Mouse (Mus musculus) embryonic facial prominence, embryonic 12.5 days (tissue): ENCODE results near the gene B3gnt6. TPM values are rescaled to one million over a fixed set of nuclear protein-coding genes. Genes with fewer than 3 reads are reported as not detected.

Experiments
- ATAC-seq: fragments of 200-750 bp; cut with Nextera tagmentation; 2 replicates; pipeline ENCODE4 v1.8.0; 2017; ENCODE audit not compliant: insufficient number of reproducible peaks, insufficient read depth, low FRiP score, low TSS enrichment
- H3K27ac ChIP-seq: fragments of 300-500 bp; sonication (generic); 2 replicates; pipeline ENCODE4 v1.5.1; 2016; ENCODE audit warnings: mild to moderate bottlenecking
- H3K27me3 ChIP-seq: fragments of 300-500 bp; sonication (generic); 2 replicates; pipeline ENCODE4 v1.6.1; 2016; ENCODE audit warnings: mild to moderate bottlenecking, moderate library complexity
- H3K36me3 ChIP-seq: fragments of 300-500 bp; sonication (generic); 2 replicates; pipeline ENCODE4 v1.6.1; 2016; ENCODE audit warnings: mild to moderate bottlenecking
- H3K4me1 ChIP-seq: fragments of 300-500 bp; sonication (generic); 2 replicates; pipeline ENCODE4 v1.6.1; 2016
- H3K4me2 ChIP-seq: fragments of 300-500 bp; sonication (generic); replicated peaks from 2 replicates; pipeline ENCODE4 v1.6.1; 2016; ENCODE audit warnings: mild to moderate bottlenecking, moderate library complexity
- H3K4me3 ChIP-seq: fragments of 300-500 bp; sonication (generic); 2 replicates; pipeline ENCODE4 v1.5.1; 2016; ENCODE audit warnings: mild to moderate bottlenecking
- H3K9ac ChIP-seq: fragments of 300-500 bp; sonication (generic); 2 replicates; pipeline ENCODE4 v1.6.1; 2016; ENCODE audit warnings: mild to moderate bottlenecking, moderate library complexity
- H3K9me3 ChIP-seq: fragments of 300-500 bp; sonication (generic); 2 replicates; pipeline ENCODE4 v1.6.1; 2016; ENCODE audit warnings: mild to moderate bottlenecking, moderate library complexity
- WGBS: fragments of 180-500 bp; shearing (Covaris S2); methylation state at CpG from one replicate; pipeline ENCODE4 v1.1.7; 2016; 5-methylcytosine and 5-hydroxymethylcytosine counted together
- polyA plus RNA-seq: library from polyadenylated mRNA; unstranded; fragments of >200 nt; fragmentation: Nextera tagmentation; extraction: Ambion mirVana; gene quantifications from 2 replicates; pipeline ENCODE4 v1.2.1, GENCODE M21; 2016

The B3gnt6 gene
- polyA plus RNA-seq, 1 experiment from 2014 or later = not detected

- Histone ChIP-seq H3K9ac (no peak overlapping the region), H3K4me2 (no peak overlapping the region), H3K27me3 (no peaks in the 10 kb centered on the region), H3K4me1 (peaks cover 9% of the 10 kb centered on the region; the same call in 1 of the 2 replicates), H3K36me3 (no peaks in the 10 kb centered on the region), H3K27ac (no peak overlapping the region), H3K4me3 (no peak overlapping the region), H3K9me3 (no peaks in the 10 kb centered on the region)
- 68% methylated on average over 8 of the region's 8 CpGs for WGBS
- no peak for ATAC-seq
Observed at GRCm38 (mm10) chr7:98146447-98146845, 52.8 kb downstream of the B3gnt6 start.

- no peaks in the 10 kb centered on the region for H3K27me3 ChIP-seq
- no peak overlapping the region for H3K4me2 ChIP-seq
- H3K27ac ChIP-seq = no peak overlapping the region
- peaks cover 9% of the 10 kb centered on the region; the same call in 1 of the 2 replicates for H3K4me1 ChIP-seq
- no peak for ATAC-seq
- 75% methylated on average over 12 of the region's 12 CpGs for WGBS
- no peak overlapping the region for H3K9ac ChIP-seq
- H3K4me3 ChIP-seq = no peak overlapping the region
- no peaks in the 10 kb centered on the region for H3K36me3 ChIP-seq
- H3K9me3 ChIP-seq = no peaks in the 10 kb centered on the region
Observed at GRCm38 (mm10) chr7:98145842-98146446, 53.3 kb downstream of the B3gnt6 start.

GRCm38 (mm10) chr7:98145402-98145801 is 53.9 kb downstream of the B3gnt6 start, which contains the start of gene Omp:
Gene Omp, minus strand, starts transcription at chr7:98145502.
- 87% methylated on average over 5 of the region's 5 CpGs for WGBS
- H3K36me3 ChIP-seq = no peaks in the 10 kb centered on the region
- no peaks in the 10 kb centered on the region for H3K9me3 ChIP-seq
- no peak within 1 kb of the TSS for H3K4me2 ChIP-seq
- no peak within 1 kb of the TSS for H3K4me3 ChIP-seq
- H3K27ac ChIP-seq = no peak within 1 kb of the TSS
- ATAC-seq = no peak
- no peak within 1 kb of the TSS for H3K9ac ChIP-seq
- H3K27me3 ChIP-seq = no peaks in the 10 kb centered on the region
- peaks cover 9% of the 10 kb centered on the region; the same call in 1 of the 2 replicates for H3K4me1 ChIP-seq

GRCm38 (mm10) chr7:98142648-98143047 is 56.6 kb downstream of the B3gnt6 start:
- H3K4me2 ChIP-seq = no peak overlapping the region
- ATAC-seq = no peak
- H3K4me1 ChIP-seq = no peaks in the 10 kb centered on the region
- no peak overlapping the region for H3K9ac ChIP-seq
- no peaks in the 10 kb centered on the region for H3K36me3 ChIP-seq
- H3K27me3 ChIP-seq = no peaks in the 10 kb centered on the region
- H3K27ac ChIP-seq = no peak overlapping the region
- WGBS = 62% methylated on average over 3 of the region's 3 CpGs
- no peak overlapping the region for H3K4me3 ChIP-seq
- H3K9me3 ChIP-seq = no peaks in the 10 kb centered on the region

Other genes starting within 250 kb of the B3gnt6 start
- gene Myo7a, start 80.0 kb downstream of the B3gnt6 start, polyA plus RNA-seq = 14.0 and 16.1 TPM in 2 replicates
- 0.43 and 0.46 TPM in 2 replicates for gene Omp, start 54.0 kb downstream of the B3gnt6 start, polyA plus RNA-seq
- 5.0 and 5.7 TPM in 2 replicates for gene Capn5, start 21.2 kb downstream of the B3gnt6 start, polyA plus RNA-seq
- 23.0 and 24.1 TPM in 2 replicates for gene Acer3, start 121.7 kb upstream of the B3gnt6 start, polyA plus RNA-seq
- gene Tsku, start 161.8 kb upstream of the B3gnt6 start, polyA plus RNA-seq = 15.9 and 16.3 TPM in 2 replicates
- 0.04 TPM in 1 of 2 replicates, not detected in the other for gene Gucy2d, start 240.9 kb upstream of the B3gnt6 start, polyA plus RNA-seq